Mouse (Mus musculus) kidney, embryonic 16.5 days (tissue): ENCODE measurements around the gene Ireb2. TPM values are rescaled to one million over a fixed set of nuclear protein-coding genes. Genes with fewer than 3 reads are reported as not detected.

Source experiments
- polyA plus RNA-seq: library from polyadenylated mRNA; unstranded; fragments of >200 nt; fragmentation: Nextera tagmentation; extraction: Ambion mirVana; gene quantifications from 2 replicates; pipeline ENCODE4 v1.2.1, GENCODE M21; 2015

Ireb2 gene
- polyA plus RNA-seq, 1 experiment from 2014 or later = 35.4 TPM

Other genes starting within 250 kb of the Ireb2 start
- gene Acsbg1, start 201.9 kb upstream of the Ireb2 start, polyA plus RNA-seq = 3.3 and 4.4 TPM in 2 replicates
- gene Dnaja4, start 164.9 kb upstream of the Ireb2 start, polyA plus RNA-seq = 3.1 and 3.7 TPM in 2 replicates
- gene Wdr61, start 129.3 kb upstream of the Ireb2 start, polyA plus RNA-seq = 149 and 153 TPM in 2 replicates
- gene Crabp1, start 99.0 kb upstream of the Ireb2 start, polyA plus RNA-seq = 53.8 and 62.5 TPM in 2 replicates
- gene Hykk, start 53.5 kb downstream of the Ireb2 start, polyA plus RNA-seq = 12.9 and 14.0 TPM in 2 replicates
- 319 and 335 TPM in 2 replicates for gene Psma4, start 87.0 kb downstream of the Ireb2 start, polyA plus RNA-seq
- gene AY074887, start 87.2 kb downstream of the Ireb2 start, polyA plus RNA-seq = 0.96 and 1.6 TPM in 2 replicates
- 0.40 and 0.91 TPM in 2 replicates for gene Chrna5, start 117.1 kb downstream of the Ireb2 start, polyA plus RNA-seq
- gene Chrna3, start 162.8 kb downstream of the Ireb2 start, polyA plus RNA-seq = 0.57 and 1.0 TPM in 2 replicates
- gene Chrnb4, start 185.0 kb downstream of the Ireb2 start, polyA plus RNA-seq = 2.9 and 3.8 TPM in 2 replicates